Mouse (Mus musculus) forebrain, embryonic 11.5 days (tissue): ENCODE measurements around the gene Chpt1. TPM values are rescaled to one million over a fixed set of nuclear protein-coding genes. Genes with fewer than 3 reads are reported as not detected.
"Not testable (repeated sequence)": the region's sequence is repeated elsewhere in the genome, so short reads cannot be mapped to it uniquely, and the experiment has no call there.

Experiments used
- ATAC-seq: fragments of 200-750 bp; cut with Nextera tagmentation; replicated peaks from 2 replicates; pipeline ENCODE4 v1.8.0; 2017; ENCODE audit warnings: moderate TSS enrichment; ENCODE audit not compliant: low FRiP score
- DNase-seq: peaks from one replicate; pipeline ENCODE4 v3.0.0-alpha.2; 2017; ENCODE audit warnings: low spot score
- H3K27ac ChIP-seq: fragments of 300-500 bp; sonication (generic); 2 replicates; pipeline ENCODE4 v1.5.1; 2014; ENCODE audit warnings: low read depth, low read length
- H3K27me3 ChIP-seq: fragments of 300-500 bp; sonication (generic); 2 replicates; pipeline ENCODE4 v1.6.1; 2014; ENCODE audit warnings: mild to moderate bottlenecking, low read length, mixed read lengths; ENCODE audit not compliant: control insufficient read depth, insufficient read depth
- H3K36me3 ChIP-seq: fragments of 300-500 bp; sonication (generic); 2 replicates; pipeline ENCODE4 v1.6.1; 2014; ENCODE audit warnings: mild to moderate bottlenecking, low read length, moderate library complexity, mixed read lengths; ENCODE audit not compliant: control insufficient read depth, insufficient read depth
- H3K4me1 ChIP-seq: fragments of 300-500 bp; sonication (generic); replicated peaks from 2 replicates; pipeline ENCODE4 v1.6.1; 2014; ENCODE audit warnings: low read length, mixed read lengths; ENCODE audit not compliant: control insufficient read depth, insufficient read depth
- H3K4me2 ChIP-seq: fragments of 300-500 bp; sonication (generic); 2 replicates; pipeline ENCODE4 v1.6.1; 2014; ENCODE audit warnings: low read depth, mild to moderate bottlenecking, low read length, moderate library complexity, mixed read lengths; ENCODE audit not compliant: severe bottlenecking
- H3K4me3 ChIP-seq: fragments of 300-500 bp; sonication (generic); 2 replicates; pipeline ENCODE4 v1.5.1; 2014; ENCODE audit warnings: low read depth, low read length
- H3K9ac ChIP-seq: fragments of 300-500 bp; sonication (generic); 2 replicates; pipeline ENCODE4 v1.6.1; 2014; ENCODE audit warnings: low read length
- H3K9me3 ChIP-seq: fragments of 300-500 bp; sonication (generic); 2 replicates; pipeline ENCODE4 v1.6.1; 2016; ENCODE audit warnings: low read length, mixed read lengths; ENCODE audit not compliant: control insufficient read depth
- WGBS: fragments of 180-500 bp; shearing (Covaris S2); extraction: QIAGEN DNeasy Blood & Tissue Kit; methylation state at CpG from one replicate; pipeline ENCODE4 v1.1.7; 2014; 5-methylcytosine and 5-hydroxymethylcytosine counted together
- polyA plus RNA-seq: library from polyadenylated mRNA; unstranded; fragments of >200 nt; fragmentation: Nextera tagmentation; extraction: Ambion mirVana; gene quantifications from 2 replicates; pipeline ENCODE4 v1.2.1, GENCODE M21; 2014

Gene Chpt1
- polyA plus RNA-seq, 1 experiment from 2014 or later: 20.5 TPM

- 88% methylated on average over 10 of the region's 10 CpGs for WGBS
- H3K36me3 ChIP-seq, ATAC-seq: not testable (repeated sequence)
Observed at GRCm38 (mm10) chr10:88482866-88483265, 21.0 kb downstream of the Chpt1 start.

GRCm38 (mm10) chr10:88460122-88460820 lies 43.6 kb downstream of the Chpt1 start:
- Histone ChIP-seq H3K4me2 (no peak overlapping the region), H3K9ac (no peak overlapping the region), H3K36me3 (no peaks in the 10 kb centered on the region), H3K4me1 (no peaks in the 10 kb centered on the region), H3K27ac (no peak overlapping the region), H3K4me3 (no peak overlapping the region), H3K9me3 (no peaks in the 10 kb centered on the region), H3K27me3 (no peaks in the 10 kb centered on the region)
- WGBS: 63% methylated on average over 18 of the region's 18 CpGs
- ATAC-seq (no peak; the same call in 1 of the 2 replicates), DNase-seq (no peak)

More at GRCm38 (mm10) chr10:88482866-88483265, 21.0 kb downstream of the Chpt1 start:
- H3K4me3 ChIP-seq, H3K9me3 ChIP-seq, H3K4me1 ChIP-seq, H3K27ac ChIP-seq, H3K27me3 ChIP-seq, H3K4me2 ChIP-seq, H3K9ac ChIP-seq, DNase-seq: not testable (repeated sequence)

DNA sequence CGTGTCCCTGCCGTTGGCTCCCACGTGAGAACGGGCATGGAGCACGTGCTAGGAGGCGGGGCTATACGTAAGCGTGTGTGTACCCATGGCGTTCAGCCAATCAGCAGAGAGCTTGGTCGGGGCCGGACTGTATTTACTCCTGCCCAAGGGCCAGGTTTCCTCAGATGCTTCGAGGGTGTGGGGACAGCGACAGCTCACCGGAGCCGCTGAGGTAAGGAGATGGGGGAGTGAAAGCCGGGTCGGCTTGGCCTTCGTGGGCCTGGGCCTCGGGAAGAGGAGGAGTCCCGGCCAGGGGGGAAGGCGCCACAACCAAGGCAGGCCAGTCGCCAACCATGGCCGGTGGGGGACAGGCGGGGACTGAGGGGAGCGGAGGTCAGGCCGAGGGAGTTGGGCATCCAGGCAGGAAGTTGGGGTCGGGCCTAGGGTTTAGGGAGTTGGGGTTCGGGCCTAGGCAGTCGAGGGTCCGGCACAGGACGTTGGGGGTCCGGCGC lies 44.3 kb downstream of the Chpt1 start, which contains the start of gene Sycp3:
Gene Sycp3, plus strand, starts transcription at position 68 of the 491 bp plus-strand sequence.
- no peak within 1 kb of the TSS for H3K4me2 ChIP-seq
- no peak within 1 kb of the TSS for H3K9ac ChIP-seq
- peak; percentile 54 for DNase-seq
- H3K36me3 ChIP-seq: no peaks in the 10 kb centered on the region
- ATAC-seq: no peak; the same call in 1 of the 2 replicates
- H3K4me1 ChIP-seq: no peaks in the 10 kb centered on the region
- no peaks in the 10 kb centered on the region for H3K9me3 ChIP-seq
- 85% methylated on average over 33 of the region's 33 CpGs for WGBS
- H3K4me3 ChIP-seq: no peak within 1 kb of the TSS
- no peak within 1 kb of the TSS for H3K27ac ChIP-seq
- no peaks in the 10 kb centered on the region for H3K27me3 ChIP-seq

- no peaks in the 10 kb centered on the region for H3K36me3 ChIP-seq
- no peak overlapping the region for H3K4me2 ChIP-seq
- H3K27ac ChIP-seq: no peak overlapping the region
- H3K4me1 ChIP-seq: no peaks in the 10 kb centered on the region
- no peaks in the 10 kb centered on the region for H3K9me3 ChIP-seq
- WGBS: 59% methylated on average over 6 of the region's 6 CpGs
- H3K9ac ChIP-seq: no peak overlapping the region
- ATAC-seq (no peak), DNase-seq (no peak)
- H3K4me3 ChIP-seq: no peak overlapping the region
- no peaks in the 10 kb centered on the region for H3K27me3 ChIP-seq
Observed at GRCm38 (mm10) chr10:88457816-88458215, 46.1 kb downstream of the Chpt1 start.

GRCm38 (mm10) chr10:88451990-88452389 lies 51.9 kb downstream of the Chpt1 start:
- DNase-seq: no peak
- Histone ChIP-seq H3K4me2 (no peak overlapping the region), H3K4me3 (no peak overlapping the region), H3K36me3 (no peaks in the 10 kb centered on the region), H3K4me1 (no peaks in the 10 kb centered on the region), H3K27ac (no peak overlapping the region), H3K9ac (no peak overlapping the region), H3K27me3 (no peaks in the 10 kb centered on the region), H3K9me3 (no peaks in the 10 kb centered on the region)
- no peak for ATAC-seq
- 84% methylated on average over 6 of the region's 6 CpGs for WGBS

DNA sequence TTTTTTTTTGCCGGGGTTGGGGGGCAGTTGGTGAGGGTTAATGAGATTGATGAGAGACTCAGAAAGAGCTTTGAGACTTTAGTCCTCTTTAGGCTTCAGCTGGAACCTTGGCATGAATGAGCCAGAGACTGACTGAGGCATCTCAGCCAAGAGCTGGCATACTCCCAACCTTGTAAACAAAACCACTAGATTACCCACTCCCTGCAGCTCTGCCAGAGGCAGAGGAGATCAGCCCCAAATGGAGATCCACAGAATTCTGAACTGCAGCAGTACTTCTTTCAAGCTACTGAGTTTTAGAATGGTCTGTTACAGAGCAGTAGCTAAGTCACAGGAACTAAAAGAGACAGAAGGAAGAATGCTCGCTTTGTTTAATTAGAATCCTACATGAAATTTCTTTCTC lies 52.7 kb downstream of the Chpt1 start:
- H3K4me1 ChIP-seq: no peaks in the 10 kb centered on the region
- H3K4me2 ChIP-seq: no peak overlapping the region
- H3K27ac ChIP-seq: no peak overlapping the region
- no peaks in the 10 kb centered on the region for H3K36me3 ChIP-seq
- ATAC-seq: no peak
- 66% methylated on average over 2 of the region's 2 CpGs for WGBS
- DNase-seq: no peak
- H3K9ac ChIP-seq: no peak overlapping the region
- H3K4me3 ChIP-seq: no peak overlapping the region
- no peaks in the 10 kb centered on the region for H3K27me3 ChIP-seq
- H3K9me3 ChIP-seq: no peaks in the 10 kb centered on the region

- no peak overlapping the region for H3K9ac ChIP-seq
- WGBS: 84% methylated on average over 6 of the region's 6 CpGs
- DNase-seq (no peak), ATAC-seq (no peak)
- H3K4me1 ChIP-seq: no peaks in the 10 kb centered on the region
- no peak overlapping the region for H3K4me2 ChIP-seq
- no peaks in the 10 kb centered on the region for H3K9me3 ChIP-seq
- no peak overlapping the region for H3K27ac ChIP-seq
- no peaks in the 10 kb centered on the region for H3K27me3 ChIP-seq
- H3K36me3 ChIP-seq: no peaks in the 10 kb centered on the region; the same call in 1 of the 2 replicates
- H3K4me3 ChIP-seq: no peak overlapping the region
Observed at GRCm38 (mm10) chr10:88441224-88441623, 62.6 kb downstream of the Chpt1 start.

DNA sequence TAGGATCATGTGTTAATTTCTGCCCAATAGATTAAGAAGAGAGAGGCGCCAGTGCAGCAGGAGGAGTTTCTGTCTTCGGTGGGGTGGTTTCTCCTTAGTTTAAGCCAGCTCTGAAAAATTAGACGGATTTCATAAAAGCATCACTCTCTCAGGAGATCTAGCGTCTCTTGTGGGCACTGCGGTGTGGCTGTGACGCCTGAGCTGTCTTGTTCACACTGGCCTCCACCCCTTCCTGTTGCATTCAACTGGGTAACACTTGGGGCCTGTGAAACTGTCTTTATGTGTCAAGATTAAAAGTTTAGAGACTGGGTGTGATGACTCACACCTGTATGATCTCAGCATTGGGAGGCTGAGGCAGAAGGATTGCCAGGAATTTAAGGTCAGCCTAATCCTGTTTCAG lies 75.9 kb downstream of the Chpt1 start:
- WGBS: 91% methylated on average over 6 of the region's 6 CpGs
- H3K4me1 ChIP-seq: no peaks in the 10 kb centered on the region
- no peak overlapping the region for H3K27ac ChIP-seq
- H3K36me3 ChIP-seq: no peaks in the 10 kb centered on the region; the same call in 1 of the 2 replicates
- ATAC-seq: no peak
- no peaks in the 10 kb centered on the region for H3K9me3 ChIP-seq
- H3K4me3 ChIP-seq: no peak overlapping the region
- H3K9ac ChIP-seq: no peak overlapping the region
- DNase-seq: no peak
- no peaks in the 10 kb centered on the region for H3K27me3 ChIP-seq
- H3K4me2 ChIP-seq: no peak overlapping the region

DNA sequence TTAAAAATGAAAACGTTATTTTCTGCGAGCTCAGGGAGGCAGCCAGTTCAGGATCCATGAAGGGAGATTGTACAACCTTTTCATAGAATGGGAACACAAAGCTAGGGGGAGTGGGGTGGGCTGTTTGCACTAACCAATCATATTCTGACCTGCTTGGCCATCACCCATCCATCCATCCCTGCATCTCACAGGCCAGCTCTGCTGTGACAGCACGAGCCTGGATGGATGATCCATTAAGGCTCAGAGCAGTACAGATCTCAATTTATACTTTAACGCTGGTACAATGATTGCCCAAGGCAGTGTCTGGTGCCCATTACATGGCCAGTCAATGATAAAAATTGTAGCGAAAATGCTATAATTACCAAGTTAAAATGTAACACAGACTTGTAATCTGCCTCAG lies 77.0 kb downstream of the Chpt1 start:
- Histone ChIP-seq H3K4me3 (no peak overlapping the region), H3K36me3 (no peaks in the 10 kb centered on the region; the same call in 1 of the 2 replicates), H3K9me3 (no peaks in the 10 kb centered on the region), H3K27ac (no peak overlapping the region), H3K4me2 (no peak overlapping the region), H3K4me1 (no peaks in the 10 kb centered on the region), H3K9ac (no peak overlapping the region), H3K27me3 (no peaks in the 10 kb centered on the region)
- ATAC-seq (no peak), DNase-seq (no peak)
- WGBS: 71% methylated on average over 5 of the region's 5 CpGs
